Mouse (Mus musculus) brain, embryonic 14.5 days (tissue): ENCODE results near the gene Atxn7l3.
A peak's percentile ranks its signal among the peaks of the same experiment; 100 is the strongest.

Source experiments
- CTCF ChIP-seq: fragments of 200-500 bp; IDR thresholded peaks from 2 replicates; pipeline ENCODE4 v1.5.1; 2012; ENCODE audit warnings: inconsistent platforms, mild to moderate bottlenecking, moderate library complexity, borderline replicate concordance; ENCODE audit not compliant: insufficient read depth, insufficient read length; ENCODE audit errors: extremely low read depth
- POLR2A ChIP-seq: fragments of 200-500 bp; IDR thresholded peaks from 2 replicates; pipeline ENCODE4 v1.6.1; 2012; ENCODE audit warnings: mild to moderate bottlenecking, inconsistent platforms, borderline replicate concordance; ENCODE audit not compliant: poor library complexity, insufficient read depth, insufficient read length, severe bottlenecking; ENCODE audit errors: extremely low read depth

DNA sequence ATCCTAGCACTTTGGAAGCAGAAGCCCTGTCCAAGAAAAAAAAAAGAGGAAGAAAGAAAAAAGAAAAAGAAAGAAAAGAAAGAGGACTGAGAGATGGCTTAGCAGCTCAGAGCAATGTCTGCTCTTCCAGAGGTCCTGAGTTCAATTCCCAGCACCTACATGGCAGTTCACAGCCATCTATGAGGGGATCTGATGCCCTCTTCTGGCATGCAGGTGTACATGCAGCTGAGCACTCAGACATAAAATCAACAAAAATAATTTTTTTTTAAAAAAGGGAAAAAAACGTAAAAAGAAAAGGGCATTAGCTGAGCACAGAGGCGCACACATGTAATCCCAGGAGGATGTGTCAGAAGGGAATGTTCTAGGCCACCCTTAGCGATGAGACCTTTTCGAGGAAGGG lies 49.6 kb downstream of the Atxn7l3 start:
- TF ChIP-seq CTCF (peak; percentile 12; the same call in 1 of the 2 replicates), POLR2A (no peak)
